Mouse (Mus musculus) T-helper 2 cell (primary cell): ENCODE results near the gene Corin.

Experiments
- in situ Hi-C: fragments of 300-600 bp; cut with MboI, MseI; formaldehyde crosslinking; loops from one replicate; pipeline ENCODE4 v1.15.1; 2025; ENCODE audit warnings: high pct_unique_total_duplicates

Gene Corin

DNA sequence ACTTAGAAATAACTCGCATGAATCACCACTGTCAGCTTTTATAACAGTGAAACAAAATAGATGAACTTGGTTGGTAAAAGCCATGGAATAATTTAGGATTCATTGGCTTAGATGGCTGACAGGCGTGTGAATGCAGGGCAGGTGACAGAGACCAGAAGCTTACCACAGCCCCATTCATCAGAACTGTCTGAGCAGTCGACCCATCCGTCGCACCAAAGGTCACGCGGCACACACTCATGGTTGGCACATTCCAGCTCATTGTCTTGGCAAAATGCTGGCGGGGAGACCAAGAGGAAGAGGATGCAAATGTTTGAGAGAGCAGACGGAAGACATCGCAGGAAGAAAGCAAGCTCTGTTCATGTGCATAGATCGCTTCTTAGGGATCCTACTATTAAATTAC, 173.6 kb downstream of the Corin start:
- in situ Hi-C loops = no loop called here

GRCm38 (mm10) chr5:72329453-72329852, 174.8 kb downstream of the Corin start:
- in situ Hi-C loops = no loop called here

GRCm38 (mm10) chr5:72315282-72315681, 189.0 kb downstream of the Corin start:
- in situ Hi-C loops = no loop called here

DNA sequence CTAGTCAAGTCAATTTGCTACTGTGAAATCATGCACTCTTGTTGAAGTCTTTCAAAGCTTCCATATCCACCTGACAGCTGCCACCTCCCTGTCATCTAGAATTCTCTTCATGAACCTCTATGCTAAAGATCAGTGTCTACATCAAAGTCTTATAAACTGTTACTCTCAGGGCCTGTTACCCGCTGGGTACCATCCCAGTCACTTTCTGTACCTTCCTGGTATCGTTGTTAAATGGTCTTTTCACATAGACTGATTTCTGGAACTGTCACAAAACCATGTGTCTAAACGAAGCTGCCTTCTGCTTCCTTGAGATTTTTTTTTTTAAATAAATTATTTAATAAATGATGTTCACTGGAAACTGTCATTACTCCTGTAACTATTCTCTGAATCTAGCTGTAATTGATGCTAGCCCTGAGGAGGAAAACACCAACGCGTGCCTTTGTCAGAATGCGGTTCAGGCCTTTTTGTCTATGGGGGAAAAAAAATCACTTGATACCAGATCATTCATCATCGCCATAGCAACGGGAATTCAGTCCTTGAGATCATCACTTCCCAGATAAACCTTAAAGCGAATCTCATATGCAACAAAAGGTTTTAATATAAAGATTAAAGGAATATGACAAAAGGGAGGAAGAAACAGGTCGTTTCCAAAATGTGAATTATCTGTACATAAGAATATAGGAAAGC, 205.7 kb downstream of the Corin start:
- in situ Hi-C loops = no loop called here

DNA sequence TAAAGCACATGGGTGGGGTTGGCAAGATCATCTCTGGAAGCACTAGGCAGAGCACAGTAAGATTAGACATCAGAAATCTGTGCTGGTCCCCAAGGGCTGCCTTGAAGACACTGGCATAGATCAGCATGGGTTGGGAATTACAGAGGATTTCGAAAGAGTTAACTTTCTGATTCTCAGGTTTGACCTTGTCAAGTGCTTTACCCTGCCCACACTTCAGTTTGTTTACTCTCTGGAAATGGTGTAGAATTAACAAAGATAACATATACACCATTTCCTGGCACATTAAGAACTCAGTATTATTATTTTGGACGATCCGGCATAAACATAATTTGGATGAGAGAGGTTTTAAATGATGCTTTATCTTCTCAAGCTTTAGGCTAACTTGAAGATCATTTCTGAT, 219.2 kb downstream of the Corin start:
- in situ Hi-C loops = no loop called here

GRCm38 (mm10) chr5:72282907-72283306, 221.4 kb downstream of the Corin start:
- in situ Hi-C loops = no loop called here

DNA sequence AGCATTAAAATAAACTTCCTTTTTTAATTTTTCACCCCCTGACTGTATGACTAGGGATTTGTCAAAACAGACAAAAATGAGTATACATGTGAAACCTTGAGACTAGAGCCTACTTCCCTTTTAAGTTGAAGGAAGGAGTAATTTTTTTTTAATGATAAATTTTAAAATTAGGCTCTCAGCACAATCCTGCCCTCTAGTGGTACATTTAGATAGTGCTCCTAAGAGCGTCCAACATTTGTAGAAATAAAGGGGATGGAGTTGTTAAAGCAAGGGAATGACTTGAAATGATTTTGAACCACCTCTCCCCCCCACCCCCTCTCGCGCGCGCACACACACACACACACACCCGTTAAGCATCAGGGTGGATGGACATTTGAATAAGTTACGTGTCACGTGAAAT, 234.6 kb downstream of the Corin start:
- in situ Hi-C loops = loop anchor here (10.0 kb wide), 1 partner anchor 1755 kb away; no protein-coding TSS in a partner anchor

DNA sequence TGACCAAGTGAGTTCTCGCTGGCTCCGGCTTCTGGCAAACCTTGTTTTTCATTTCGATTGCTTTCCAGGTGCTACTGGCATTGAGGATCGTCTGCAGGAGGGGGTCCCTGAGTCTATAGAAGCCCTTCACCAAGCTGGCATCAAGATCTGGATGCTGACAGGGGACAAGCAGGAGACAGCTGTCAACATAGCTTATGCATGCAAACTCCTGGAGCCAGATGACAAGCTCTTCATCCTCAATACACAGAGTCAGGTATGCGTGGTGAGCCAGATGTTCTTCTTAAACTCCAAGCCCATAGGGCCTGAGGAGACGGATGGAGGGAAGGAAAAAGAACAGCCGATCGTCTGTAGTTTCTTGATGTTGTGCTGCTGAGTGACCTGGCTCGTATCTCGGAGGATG, 235.1 kb downstream of the Corin start:
- in situ Hi-C loops = no loop called here

GRCm38 (mm10) chr5:72266955-72267535, 237.2 kb downstream of the Corin start:
- in situ Hi-C loops = no loop called here

GRCm38 (mm10) chr5:72264195-72264751, 240.0 kb downstream of the Corin start:
- in situ Hi-C loops = loop anchor here (5.0 kb wide), 1 partner anchor 92 kb away; no protein-coding TSS in a partner anchor

DNA sequence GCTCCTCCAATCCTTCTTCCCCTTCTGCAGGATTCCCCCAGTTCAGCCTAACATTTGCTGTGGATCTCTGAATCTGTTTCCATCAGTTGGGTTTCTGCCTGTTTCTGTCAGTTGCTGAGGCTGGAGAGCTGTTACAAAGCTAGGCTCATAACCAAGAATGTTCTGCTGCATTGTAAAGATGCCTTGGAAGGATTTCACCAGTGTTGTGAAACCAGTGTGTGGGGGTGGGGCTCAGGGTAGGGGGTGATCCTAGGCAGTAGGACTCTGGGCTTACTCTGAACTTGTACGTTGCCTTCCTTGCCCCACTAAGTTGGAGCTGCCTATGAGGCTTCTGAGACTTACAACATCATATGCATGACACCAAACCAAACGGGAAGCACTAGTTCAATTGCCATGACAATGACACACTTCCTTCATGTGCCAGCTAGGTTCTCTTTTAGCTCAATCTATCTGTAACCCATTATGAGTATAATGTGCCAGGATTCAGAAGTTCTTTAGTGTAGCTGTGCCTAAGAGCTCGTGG, 242.4 kb downstream of the Corin start:
- in situ Hi-C loops = loop anchor here (5.0 kb wide), 1 partner anchor 90 kb away; no protein-coding TSS in a partner anchor

- in situ Hi-C loops = no loop called here
Observed at GRCm38 (mm10) chr5:72259298-72259621, 245.0 kb downstream of the Corin start.

- in situ Hi-C loops = no loop called here
Observed at GRCm38 (mm10) chr5:72258409-72259297, 245.6 kb downstream of the Corin start.

DNA sequence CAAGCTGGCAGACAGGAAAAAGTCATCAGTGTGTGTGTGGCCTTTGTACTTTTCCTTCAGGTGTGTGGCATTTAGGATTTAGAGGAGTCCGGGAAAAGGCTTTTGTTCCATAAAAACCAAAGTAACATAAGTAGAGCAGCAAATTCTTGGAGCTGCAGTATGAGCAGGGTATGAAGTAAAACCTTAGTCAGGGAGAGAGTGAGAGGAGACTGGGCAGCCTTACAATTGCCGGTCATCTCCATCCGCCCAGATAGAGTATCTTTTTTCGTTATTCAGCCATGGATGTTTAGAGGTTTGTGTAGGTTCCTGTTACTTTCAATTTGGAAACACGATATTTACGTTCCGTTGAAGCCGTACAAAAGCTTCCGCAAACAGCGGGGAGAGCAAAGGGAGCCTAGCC, 247.2 kb downstream of the Corin start:
- in situ Hi-C loops = no loop called here

DNA sequence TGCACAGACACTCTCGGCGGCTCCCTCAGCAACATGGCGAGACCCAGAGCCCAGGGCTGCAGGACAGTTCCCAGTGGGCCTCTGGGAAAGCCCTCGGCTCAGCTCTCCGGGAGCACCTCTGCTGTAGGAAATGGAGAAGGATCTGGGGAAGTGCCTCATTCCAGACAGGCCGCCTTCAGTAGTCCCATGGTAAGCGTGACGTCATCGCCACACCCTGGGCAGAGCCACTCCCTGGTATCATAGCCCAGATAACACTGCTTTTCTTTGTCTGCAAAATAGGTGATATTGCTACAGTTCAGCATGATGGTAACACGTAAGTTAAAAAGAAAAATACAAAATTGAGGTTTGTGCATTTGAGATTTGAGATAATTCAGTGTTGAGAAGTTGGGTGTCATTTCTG, 249.3 kb downstream of the Corin start:
- in situ Hi-C loops = no loop called here

DNA sequence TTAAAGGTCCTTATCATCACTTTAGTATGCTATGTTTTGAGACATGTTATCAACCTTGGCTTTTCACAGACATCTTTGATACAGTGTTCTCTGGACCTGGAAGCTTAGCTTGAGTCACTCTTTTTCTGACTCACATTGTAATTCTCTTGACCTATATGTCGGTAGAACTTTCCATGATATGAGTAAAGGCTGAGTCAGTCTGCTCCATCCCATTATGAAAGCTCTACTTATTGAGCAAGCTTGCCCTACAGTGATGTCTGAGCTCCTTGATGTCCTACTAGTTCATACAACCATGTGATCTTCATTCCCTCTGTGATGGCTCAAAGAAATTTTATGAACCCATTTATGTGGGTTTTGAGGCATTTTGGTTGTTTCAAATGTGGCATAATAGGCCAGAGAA, 254.1 kb downstream of the Corin start:
- in situ Hi-C loops = no loop called here
